In the genomic region with DNA sequence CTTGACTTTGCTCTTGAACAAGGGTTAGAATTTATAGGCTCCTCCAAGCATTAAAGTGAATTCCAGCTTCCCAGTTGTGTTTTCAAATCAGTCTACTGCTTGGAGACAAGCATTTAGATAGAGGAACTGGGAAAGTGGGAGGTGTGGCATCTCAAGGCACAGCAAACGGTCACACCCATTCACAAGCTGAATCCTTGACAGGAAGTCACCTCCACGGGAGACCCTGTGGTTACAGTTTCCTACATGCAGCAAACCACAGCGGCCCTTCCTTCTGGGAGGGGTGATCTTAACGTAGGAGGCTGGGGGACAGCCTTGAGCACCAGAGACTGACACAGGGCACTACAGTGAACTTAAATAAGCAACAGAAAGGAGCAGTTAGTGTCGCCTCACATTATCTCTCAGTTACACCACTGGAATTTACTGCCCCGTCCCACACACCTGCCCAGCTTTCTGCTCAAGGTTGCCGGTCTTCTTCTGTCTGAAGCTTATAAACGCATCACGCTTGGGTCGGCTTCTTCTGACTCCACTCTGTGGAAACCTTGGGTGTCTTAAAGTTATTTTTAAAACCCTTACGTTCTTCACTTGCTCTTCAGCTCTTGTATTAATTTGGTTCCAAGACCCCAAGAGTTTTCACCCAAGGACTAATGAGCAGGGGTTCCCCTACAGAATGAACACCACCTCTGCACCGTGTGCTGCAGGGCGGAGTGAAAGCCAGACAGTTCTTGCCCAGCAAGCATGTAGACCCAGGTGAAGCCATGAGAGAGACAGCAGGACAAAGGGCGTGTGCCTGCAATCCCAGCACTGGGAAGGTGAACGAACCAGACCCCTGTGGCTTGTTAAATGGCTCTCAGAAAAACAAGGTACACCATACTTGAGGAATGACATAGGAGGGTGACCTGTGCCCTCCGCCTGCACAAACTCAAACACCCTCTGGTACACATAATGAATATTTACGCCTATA, we compare ENCODE assay signal across 10 mouse cellular contexts.
DNase-seq lines count a peak whose midpoint lies in the region; ATAC-seq and TF ChIP-seq lines count a peak whose summit lies in the region.
"Had no signal": no experiment of that assay in that cellular context is flagged by ENCODE, and none has a peak within 500 bp of the region (broad histone marks: within the 10 kb centered on the region; RNA-seq: fewer than 3 reads in every experiment).

No protein-coding gene starts in this region.

- no peaks in the 10 kb centered on the region for H3K27me3 ChIP-seq in kidney, adult 2 months (replicated peaks; ENCODE audit: control insufficient read depth, insufficient read depth, low read length)
- no peaks in the 10 kb centered on the region for H3K27me3 ChIP-seq in kidney, embryonic 16.5 days (ENCODE audit: insufficient read depth, low read length)
- H3K27me3 ChIP-seq in liver, adult 2 months (ENCODE audit: control insufficient read depth, insufficient read depth, low read length) = 0 out of 2 replicates have a peak, but pooled peaks cover 7% of the 10 kb centered on the region

- DNase-seq in kidney, adult 2 months = peak; percentile 48
- DNase-seq in R1 (ENCODE audit: low read depth, low spot score) = peak; percentile 97
- peak; percentile 5 for DNase-seq in liver, adult 2 months (ENCODE audit: extremely low read depth, low read depth, low spot score)
- DNase-seq in skeletal muscle tissue, adult 2 months (ENCODE audit: low read depth, low spot score) = peak; percentile 25
- no peak for DNase-seq in urinary bladder, postnatal 14 days (ENCODE audit: low spot score)
- DNase-seq in right cerebral cortex, postnatal 25 days = no peak
- DNase-seq in layer of hippocampus, postnatal 10 days (ENCODE audit: low spot score in 2 of 2) = no peak
- DNase-seq: right cerebral cortex, postnatal 14 days had no signal

- H3K4me2 ChIP-seq in kidney, embryonic 16.5 days (replicated peaks; ENCODE audit: low read depth, low read length) = no peak overlapping the region

- H3K27ac ChIP-seq in kidney, adult 2 months (ENCODE audit: insufficient read depth, low read depth, low read length) = no peak overlapping the region
- H3K27ac ChIP-seq in kidney, embryonic 16.5 days (ENCODE audit: low read length) = no peak overlapping the region
- no peak overlapping the region for H3K27ac ChIP-seq in liver, adult 2 months (replicated peaks; ENCODE audit: insufficient read depth, low read depth, low read length)
- H3K27ac ChIP-seq: left cerebral cortex, adult 2 months had no signal

- ATAC-seq in kidney, embryonic 16.5 days (ENCODE audit: low FRiP score, low TSS enrichment) = no peak

- H3K4me1 ChIP-seq in kidney, adult 2 months (ENCODE audit: control insufficient read depth, insufficient read depth, low read length) = peaks cover 26% of the 10 kb centered on the region
- H3K4me1 ChIP-seq in kidney, embryonic 16.5 days (ENCODE audit: insufficient read depth, low read length) = peaks cover 26% of the 10 kb centered on the region
- H3K4me1 ChIP-seq in liver, adult 2 months (ENCODE audit: control insufficient read depth, insufficient read depth, low read length) = 0 out of 2 replicates have a peak, but pooled peaks cover 5% of the 10 kb centered on the region

- H3K79me2 ChIP-seq in liver, adult 2 months (ENCODE audit: control insufficient read depth, insufficient read depth, low read length) = no peaks in the 10 kb centered on the region

- no peak for TF ChIP-seq POLR2A in kidney, adult 2 months (IDR thresholded peaks at IDR 0.05; ENCODE audit: low read depth, low read length)
- TF ChIP-seq POLR2A in liver, adult 2 months (IDR thresholded peaks at IDR 0.05; ENCODE audit: extremely low read depth, insufficient read depth, low read length) = no peak

- no peak for TF ChIP-seq CTCF in kidney, adult 2 months (conservative IDR thresholded peaks at IDR 0.05; ENCODE audit: insufficient read depth, insufficient read length, low read depth, low read length)
- no peak for TF ChIP-seq CTCF in liver, adult 2 months (IDR thresholded peaks at IDR 0.05; ENCODE audit: low read depth, low read length)

- no peak overlapping the region for H3K4me3 ChIP-seq in kidney, adult 2 months (ENCODE audit: insufficient read depth, low read depth, low read length)
- no peak overlapping the region for H3K4me3 ChIP-seq in kidney, embryonic 16.5 days (ENCODE audit: low read length)
- H3K4me3 ChIP-seq in liver, adult 2 months (ENCODE audit: insufficient read depth, low read depth, low read length) = no peak overlapping the region
- H3K4me3 ChIP-seq: left cerebral cortex, adult 2 months had no signal

- 57% methylated on average over 17 of the region's 17 CpGs for WGBS in kidney, adult 2 months
- WGBS in kidney, embryonic 16.5 days = 56% methylated on average over 17 of the region's 17 CpGs
- 53% methylated on average over 17 of the region's 17 CpGs for WGBS in liver, adult 2 months

- no peaks in the 10 kb centered on the region for H3K9me3 ChIP-seq in kidney, embryonic 16.5 days (ENCODE audit: low read length)

- H3K36me3 ChIP-seq in kidney, adult 2 months (ENCODE audit: control insufficient read depth, insufficient read depth, low read length) = no peaks in the 10 kb centered on the region
- no peaks in the 10 kb centered on the region for H3K36me3 ChIP-seq in kidney, embryonic 16.5 days (ENCODE audit: insufficient read depth, low read length)
- H3K36me3 ChIP-seq in liver, adult 2 months (ENCODE audit: control insufficient read depth, insufficient read depth, low read length) = no peaks in the 10 kb centered on the region

- no peak overlapping the region for H3K9ac ChIP-seq in kidney, embryonic 16.5 days (replicated peaks; ENCODE audit: low read length)
- H3K9ac ChIP-seq in liver, adult 2 months (ENCODE audit: low read depth, low read length) = no peak overlapping the region

Comparison
In these comparisons a context has a peak if more than half of its experiments do, and no peak if none do; other contexts are left out.
1. DNase-seq: peak in kidney, adult 2 months (single experiment), R1 (single experiment), liver, adult 2 months (single experiment) and skeletal muscle tissue, adult 2 months (single experiment); none in urinary bladder, postnatal 14 days (single experiment), right cerebral cortex, postnatal 25 days (single experiment) and layer of hippocampus, postnatal 10 days (0 of 2).